Mouse (Mus musculus) intestine, embryonic 16.5 days (tissue): ENCODE measurements around the gene Ubac1. TPM values are rescaled to one million over a fixed set of nuclear protein-coding genes. Genes with fewer than 3 reads are reported as not detected.

Experiments
- ATAC-seq: fragments of 200-750 bp; cut with Nextera tagmentation; 2 replicates; pipeline ENCODE4 v1.8.0; 2017; ENCODE audit warnings: moderate TSS enrichment, moderate library complexity
- H3K27ac ChIP-seq: fragments of 300-500 bp; sonication (generic); 2 replicates; pipeline ENCODE4 v1.5.1; 2014; ENCODE audit warnings: mild to moderate bottlenecking, low read length
- H3K27me3 ChIP-seq: fragments of 300-500 bp; sonication (generic); replicated peaks from 2 replicates; pipeline ENCODE4 v1.6.1; 2014; ENCODE audit warnings: low read length, control low read depth, mixed read lengths; ENCODE audit not compliant: control insufficient read depth, insufficient read depth
- H3K36me3 ChIP-seq: fragments of 300-500 bp; sonication (generic); 2 replicates; pipeline ENCODE4 v1.6.1; 2014; ENCODE audit warnings: low read length, control low read depth; ENCODE audit not compliant: control insufficient read depth, insufficient read depth
- H3K4me1 ChIP-seq: fragments of 300-500 bp; sonication (generic); 2 replicates; pipeline ENCODE4 v1.6.1; 2014; ENCODE audit warnings: low read length, control low read depth, mixed read lengths; ENCODE audit not compliant: control insufficient read depth, insufficient read depth
- H3K4me2 ChIP-seq: fragments of 300-500 bp; sonication (generic); 2 replicates; pipeline ENCODE4 v1.6.1; 2014; ENCODE audit warnings: low read depth, low read length, control low read depth
- H3K4me3 ChIP-seq: fragments of 300-500 bp; sonication (generic); 2 replicates; pipeline ENCODE4 v1.5.1; 2014; ENCODE audit warnings: mild to moderate bottlenecking, low read length
- H3K9ac ChIP-seq: fragments of 300-500 bp; sonication (generic); 2 replicates; pipeline ENCODE4 v1.6.1; 2014; ENCODE audit warnings: low read depth, low read length
- H3K9me3 ChIP-seq: fragments of 300-500 bp; sonication (generic); 2 replicates; pipeline ENCODE4 v1.6.1; 2016; ENCODE audit warnings: low read length, control low read depth; ENCODE audit not compliant: control insufficient read depth
- WGBS: fragments of 180-500 bp; shearing (Covaris S2); extraction: QIAGEN DNeasy Blood & Tissue Kit; methylation state at CpG from one replicate; pipeline ENCODE4 v1.1.7; 2014; 5-methylcytosine and 5-hydroxymethylcytosine counted together
- polyA plus RNA-seq: library from polyadenylated mRNA; unstranded; fragments of >200 nt; fragmentation: Nextera tagmentation; extraction: Ambion mirVana; gene quantifications from 2 replicates; pipeline ENCODE4 v1.2.1, GENCODE M21; 2015

Ubac1 gene
- polyA plus RNA-seq, 1 experiment from 2014 or later, result 80.1 TPM

DNA sequence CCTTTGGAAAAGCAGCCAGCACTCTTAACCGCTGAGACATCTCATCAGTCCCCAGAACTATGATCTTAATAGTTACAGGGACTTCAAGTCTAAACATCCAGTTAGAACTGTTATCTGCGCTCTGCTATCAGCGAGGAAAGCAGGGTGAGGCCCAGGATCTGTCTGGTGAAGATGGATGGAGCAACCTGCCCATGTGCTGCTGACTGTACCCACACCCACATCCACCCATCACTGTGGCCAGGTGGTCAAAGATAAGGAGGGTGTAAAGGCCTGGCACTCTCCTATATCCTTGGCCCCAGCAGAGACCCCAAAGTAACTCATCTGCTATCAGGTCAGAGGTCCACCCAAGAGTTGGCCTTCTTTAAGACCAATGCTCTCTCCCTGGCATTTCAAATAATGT, 7.9 kb downstream of the Ubac1 start:
- peak; percentile 87 for ATAC-seq
- Histone ChIP-seq H3K27ac (no peak overlapping the region), H3K4me1 (no peaks in the 10 kb centered on the region; the same call in 1 of the 2 replicates), H3K9ac (no peak overlapping the region), H3K4me2 (no peak overlapping the region), H3K4me3 (no peak overlapping the region), H3K36me3 (peaks cover 17% of the 10 kb centered on the region), H3K9me3 (no peaks in the 10 kb centered on the region), H3K27me3 (no peaks in the 10 kb centered on the region)
- 85% methylated on average over 3 of the region's 3 CpGs for WGBS

DNA sequence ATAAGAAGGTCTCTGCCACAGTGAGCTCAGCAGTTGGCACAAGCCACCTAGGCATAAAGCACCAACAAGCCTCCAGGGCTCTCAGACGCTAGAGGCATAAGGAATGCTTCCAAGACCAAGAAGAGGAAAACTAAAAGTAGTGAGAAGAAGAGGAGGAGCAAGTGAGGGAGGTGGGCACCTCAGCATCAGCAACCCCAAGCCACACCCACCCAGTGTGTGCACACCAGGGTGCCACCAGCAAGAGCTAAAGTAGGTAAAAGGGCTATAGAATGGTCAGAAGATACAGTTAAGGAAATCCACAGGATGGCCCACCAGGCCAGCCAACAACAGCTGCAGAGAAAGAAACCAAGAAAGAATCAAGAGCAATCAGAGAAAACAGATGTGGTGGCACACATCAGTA, 10.1 kb downstream of the Ubac1 start:
- peaks cover 26% of the 10 kb centered on the region for H3K36me3 ChIP-seq
- H3K27ac ChIP-seq, result no peak overlapping the region
- no peak for ATAC-seq
- H3K4me3 ChIP-seq, result no peak overlapping the region
- H3K9me3 ChIP-seq, result no peaks in the 10 kb centered on the region
- H3K4me2 ChIP-seq, result no peak overlapping the region
- no peak overlapping the region for H3K9ac ChIP-seq
- H3K4me1 ChIP-seq, result no peaks in the 10 kb centered on the region
- WGBS, result 75% methylated on average over 1 of the region's 1 CpGs
- no peaks in the 10 kb centered on the region for H3K27me3 ChIP-seq

DNA sequence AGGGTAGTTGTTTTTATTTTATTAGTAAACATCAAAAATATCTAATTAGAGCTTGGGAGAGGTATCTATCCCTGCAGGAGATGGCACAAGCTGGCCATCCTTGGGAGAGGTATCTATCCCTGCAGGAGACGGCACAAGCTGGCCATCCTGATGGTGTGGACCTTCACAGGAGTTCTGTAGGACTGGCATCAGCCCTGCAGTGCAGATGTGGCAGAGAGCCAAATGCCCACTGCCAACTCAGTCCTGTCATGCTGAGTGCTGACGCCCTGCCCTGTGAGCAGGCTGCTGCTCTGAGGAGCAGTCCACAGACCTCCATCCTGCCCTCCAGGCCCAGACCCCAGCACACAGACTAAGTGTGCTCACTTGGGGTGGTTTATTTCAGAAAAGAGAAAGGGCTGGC, 19.5 kb downstream of the Ubac1 start:
- Histone ChIP-seq H3K4me3 (no peak overlapping the region), H3K4me2 (no peak overlapping the region), H3K36me3 (peaks cover 8% of the 10 kb centered on the region; the same call in 1 of the 2 replicates), H3K9ac (no peak overlapping the region), H3K4me1 (no peaks in the 10 kb centered on the region), H3K27ac (no peak overlapping the region), H3K9me3 (no peaks in the 10 kb centered on the region), H3K27me3 (no peaks in the 10 kb centered on the region)
- no peak for ATAC-seq
- WGBS, result 89% methylated on average over 2 of the region's 2 CpGs

DNA sequence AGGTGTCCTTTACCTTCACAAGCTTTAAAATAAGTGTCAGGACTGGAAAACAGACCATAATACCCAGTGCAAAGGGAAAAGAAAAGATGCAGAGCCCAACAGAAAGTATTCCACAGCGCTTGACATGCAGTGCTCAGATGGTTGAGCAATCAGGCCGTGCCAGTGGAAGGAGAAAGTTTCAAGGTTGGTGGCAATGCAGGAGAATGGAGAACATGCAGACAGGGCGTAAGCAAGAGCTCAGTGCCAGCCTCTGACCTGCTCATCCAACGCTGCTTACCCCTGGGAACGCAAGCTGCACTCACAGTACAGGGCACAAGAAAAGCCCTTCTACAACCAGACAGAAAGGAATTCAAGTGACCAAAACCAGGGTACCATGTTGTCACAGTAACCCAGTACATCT, 20.4 kb downstream of the Ubac1 start:
- H3K27ac ChIP-seq, result no peak overlapping the region
- H3K4me3 ChIP-seq, result no peak overlapping the region
- WGBS, result 96% methylated on average over 5 of the region's 5 CpGs
- H3K27me3 ChIP-seq, result no peaks in the 10 kb centered on the region
- no peak overlapping the region for H3K4me2 ChIP-seq
- no peaks in the 10 kb centered on the region for H3K4me1 ChIP-seq
- H3K36me3 ChIP-seq, result peaks cover 3% of the 10 kb centered on the region; the same call in 1 of the 2 replicates
- H3K9ac ChIP-seq, result no peak overlapping the region
- no peak for ATAC-seq
- no peaks in the 10 kb centered on the region for H3K9me3 ChIP-seq

DNA sequence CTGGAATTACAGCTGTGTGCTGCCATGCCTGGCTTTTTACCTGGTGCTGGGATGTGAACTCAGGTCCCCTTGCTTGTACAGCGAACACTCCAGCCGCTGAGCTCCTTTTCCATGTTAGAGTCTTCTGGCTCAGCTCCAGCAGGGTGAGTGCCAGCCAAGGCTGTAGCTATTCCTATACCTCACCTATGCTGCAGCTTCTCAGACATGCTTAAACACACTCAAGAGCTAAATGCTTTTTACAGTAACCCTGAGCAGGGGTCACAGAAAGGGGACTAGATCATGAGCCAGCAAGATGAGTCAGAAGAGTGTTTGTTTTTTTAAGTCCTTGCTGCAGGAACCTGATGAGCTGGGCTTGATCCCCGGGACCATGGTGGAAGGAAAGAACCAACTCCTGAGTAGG, 23.8 kb downstream of the Ubac1 start:
- H3K4me3 ChIP-seq, result no peak overlapping the region
- 97% methylated on average over 3 of the region's 3 CpGs for WGBS
- H3K9ac ChIP-seq, result no peak overlapping the region
- H3K4me2 ChIP-seq, result no peak overlapping the region
- no peak for ATAC-seq
- peaks cover 3% of the 10 kb centered on the region; the same call in 1 of the 2 replicates for H3K36me3 ChIP-seq
- no peaks in the 10 kb centered on the region for H3K27me3 ChIP-seq
- H3K9me3 ChIP-seq, result no peaks in the 10 kb centered on the region
- H3K4me1 ChIP-seq, result no peaks in the 10 kb centered on the region
- no peak overlapping the region for H3K27ac ChIP-seq

DNA sequence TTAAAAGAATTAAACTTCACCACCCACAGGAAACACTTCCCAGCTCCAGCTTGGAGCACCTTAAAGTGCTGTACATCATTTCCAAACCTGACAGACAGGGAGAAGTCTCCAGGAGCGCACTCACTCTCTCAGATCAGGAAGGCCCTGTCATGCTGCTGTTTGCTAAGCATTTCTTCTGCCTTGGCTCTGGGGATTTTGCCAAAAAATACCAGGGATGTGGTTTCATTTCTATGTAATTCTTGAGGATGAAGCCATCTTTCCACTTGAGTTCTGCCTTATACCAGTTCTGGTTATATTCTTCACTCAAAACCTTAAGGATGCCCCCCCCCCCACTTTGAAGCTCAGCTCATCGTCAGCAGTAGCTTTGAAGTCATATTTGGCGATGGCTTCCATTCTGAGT, 26.8 kb downstream of the Ubac1 start:
- Histone ChIP-seq H3K4me2 (no peak overlapping the region), H3K9ac (no peak overlapping the region), H3K27me3 (no peaks in the 10 kb centered on the region), H3K4me1 (no peaks in the 10 kb centered on the region), H3K9me3 (no peaks in the 10 kb centered on the region), H3K36me3 (peaks cover 3% of the 10 kb centered on the region; the same call in 1 of the 2 replicates), H3K27ac (no peak overlapping the region), H3K4me3 (no peak overlapping the region)
- ATAC-seq, result no peak
- 72% methylated on average over 3 of the region's 3 CpGs for WGBS

DNA sequence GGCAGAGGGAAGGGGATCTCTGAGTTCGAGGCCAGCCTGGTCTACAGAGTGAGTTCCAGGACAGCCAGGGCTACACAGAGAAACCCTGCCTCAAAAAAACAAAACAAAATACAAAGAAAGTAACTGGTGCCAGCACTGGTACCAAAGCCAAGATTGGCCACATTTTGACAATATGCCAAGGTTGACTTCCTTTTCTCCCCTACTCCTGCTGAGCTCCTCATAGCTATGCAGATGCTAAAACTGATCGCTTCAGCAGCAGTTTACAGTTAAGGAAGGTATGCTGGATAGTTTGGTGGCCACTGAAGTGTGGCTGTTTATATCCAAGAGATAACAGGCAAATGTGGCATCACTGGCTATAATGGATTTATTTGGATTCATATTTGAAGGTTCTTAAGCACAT, 29.3 kb downstream of the Ubac1 start:
- Histone ChIP-seq H3K4me1 (no peaks in the 10 kb centered on the region), H3K36me3 (no peaks in the 10 kb centered on the region), H3K4me2 (no peak overlapping the region), H3K9ac (no peak overlapping the region), H3K27ac (no peak overlapping the region), H3K9me3 (no peaks in the 10 kb centered on the region), H3K4me3 (no peak overlapping the region), H3K27me3 (no peaks in the 10 kb centered on the region)
- ATAC-seq, result no peak
- WGBS, result 68% methylated on average over 2 of the region's 2 CpGs

DNA sequence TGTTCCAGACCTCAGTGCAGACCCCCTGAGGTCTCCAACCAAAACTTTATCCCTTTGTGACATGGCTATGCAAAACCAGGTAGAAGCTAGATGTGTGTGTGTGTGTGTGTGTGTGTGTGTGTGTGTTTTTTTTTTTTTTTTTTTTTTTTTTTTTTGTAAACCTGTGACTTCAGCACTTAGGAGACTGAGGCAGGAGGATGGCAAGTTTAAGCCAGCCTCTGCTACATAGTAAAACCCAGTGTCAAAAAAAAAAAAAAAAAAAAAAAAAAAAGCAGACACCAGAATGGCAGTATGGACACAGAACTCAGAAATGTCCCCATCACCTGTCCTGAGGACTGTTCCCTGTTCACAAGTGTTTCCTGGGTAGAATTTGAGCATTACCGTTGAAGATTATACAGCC, 31.9 kb downstream of the Ubac1 start:
- no peak overlapping the region for H3K27ac ChIP-seq
- H3K27me3 ChIP-seq, result no peaks in the 10 kb centered on the region
- no peaks in the 10 kb centered on the region for H3K4me1 ChIP-seq
- H3K4me2 ChIP-seq, result no peak overlapping the region
- no peaks in the 10 kb centered on the region for H3K36me3 ChIP-seq
- WGBS, result 83% methylated on average over 1 of the region's 1 CpGs
- H3K9me3 ChIP-seq, result no peaks in the 10 kb centered on the region
- H3K9ac ChIP-seq, result no peak overlapping the region
- no peak for ATAC-seq
- no peak overlapping the region for H3K4me3 ChIP-seq

DNA sequence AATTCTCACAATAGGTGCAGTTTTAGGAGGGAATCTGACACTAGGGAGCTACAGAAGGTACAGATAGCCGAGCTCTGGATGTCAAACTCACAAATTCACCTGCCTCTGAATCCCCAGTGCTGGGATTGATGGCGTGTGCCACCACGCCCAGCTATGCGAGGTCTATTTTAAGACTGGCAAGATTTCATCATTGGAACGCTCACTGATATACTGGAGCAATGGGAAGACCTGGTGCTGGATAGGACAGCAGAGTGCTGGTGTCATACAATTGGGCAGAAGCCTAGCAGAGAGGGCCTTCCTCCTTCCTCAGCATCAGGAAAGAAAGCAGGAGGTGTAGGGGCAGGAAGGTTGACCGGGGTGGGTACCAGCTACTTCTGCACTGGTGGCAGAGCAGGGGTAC, 33.7 kb downstream of the Ubac1 start:
- no peaks in the 10 kb centered on the region for H3K36me3 ChIP-seq
- ATAC-seq, result no peak

DNA sequence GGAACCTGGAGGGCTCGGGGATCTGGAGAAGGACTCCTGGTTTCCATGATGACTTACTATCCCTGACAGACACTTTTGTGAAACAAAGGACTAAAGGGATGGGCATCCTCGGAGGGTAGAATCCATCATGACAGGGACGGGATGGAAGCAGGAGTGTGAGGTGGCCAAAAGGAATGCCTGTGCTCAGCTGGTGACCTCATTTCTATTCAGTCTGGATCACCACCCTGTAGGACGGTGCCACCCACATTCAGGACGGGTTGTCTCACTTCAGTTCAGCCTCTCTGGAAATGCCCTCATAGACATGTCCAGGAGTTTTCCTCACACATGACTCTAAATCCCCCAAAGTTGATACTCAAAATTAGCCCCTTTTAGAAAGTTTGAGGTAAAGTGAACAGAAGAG, 34.9 kb downstream of the Ubac1 start:
- ATAC-seq, result no peak

More for the DNA sequence above, 33.7 kb downstream of the Ubac1 start:
- 78% methylated on average over 6 of the region's 6 CpGs for WGBS
- Histone ChIP-seq H3K27ac (no peak overlapping the region), H3K4me2 (no peak overlapping the region), H3K9me3 (no peaks in the 10 kb centered on the region), H3K4me3 (no peak overlapping the region), H3K27me3 (no peaks in the 10 kb centered on the region), H3K9ac (no peak overlapping the region), H3K4me1 (peaks cover 3% of the 10 kb centered on the region)

More for the DNA sequence above, 34.9 kb downstream of the Ubac1 start:
- Histone ChIP-seq H3K9me3 (no peaks in the 10 kb centered on the region), H3K27me3 (no peaks in the 10 kb centered on the region), H3K4me2 (no peak overlapping the region), H3K36me3 (no peaks in the 10 kb centered on the region), H3K4me3 (no peak overlapping the region), H3K27ac (no peak overlapping the region), H3K9ac (no peak overlapping the region), H3K4me1 (peaks cover 8% of the 10 kb centered on the region)
- 72% methylated on average over 5 of the region's 5 CpGs for WGBS
